In the genomic region with DNA sequence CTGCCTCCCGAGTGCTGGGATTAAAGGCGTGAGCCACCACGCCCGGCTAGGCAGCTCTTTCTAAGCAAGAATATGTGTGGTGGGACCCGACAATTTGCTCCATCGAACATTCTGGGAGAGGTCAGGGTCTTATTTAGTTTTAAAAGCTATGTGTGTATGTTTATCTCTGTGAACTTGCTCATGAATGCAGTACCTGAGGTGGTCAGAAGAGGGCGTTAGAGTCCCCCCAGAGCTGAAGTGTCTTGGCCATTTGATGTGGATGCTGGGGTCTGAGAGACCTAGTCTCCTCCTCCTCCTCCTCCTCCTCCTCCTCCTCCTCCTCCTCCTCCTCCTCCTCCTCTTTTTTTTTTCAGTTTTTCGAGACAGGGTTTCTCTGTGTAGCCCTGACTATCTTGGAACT, we compare ENCODE assay signal across 11 mouse cellular contexts. TPM values are rescaled to one million over a fixed set of nuclear protein-coding genes. Genes with fewer than 3 reads are reported as not detected.
DNase-seq lines count a peak whose midpoint lies in the region; ATAC-seq and TF ChIP-seq lines count a peak whose summit lies in the region.
"Had no signal": no experiment of that assay in that cellular context is flagged by ENCODE, and none has a peak within 500 bp of the region (broad histone marks: within the 10 kb centered on the region; RNA-seq: fewer than 3 reads in every experiment).

No protein-coding gene starts in this region.

- H3K9ac ChIP-seq in heart, embryonic 15.5 days = no peak overlapping the region
- H3K9ac ChIP-seq in midbrain, postnatal 0 days (replicated peaks; ENCODE audit: low read length, poor library complexity, severe bottlenecking) = no peak overlapping the region
- no peak overlapping the region for H3K9ac ChIP-seq in midbrain, embryonic 13.5 days (replicated peaks)
- H3K9ac ChIP-seq: heart, embryonic 13.5 days had no signal

- H3K4me3 ChIP-seq in heart, embryonic 15.5 days = no peak overlapping the region
- no peak overlapping the region for H3K4me3 ChIP-seq in midbrain, postnatal 0 days (ENCODE audit: low read depth, low read length)
- H3K4me3 ChIP-seq in midbrain, embryonic 13.5 days (replicated peaks) = no peak overlapping the region
- H3K4me3 ChIP-seq: heart, embryonic 13.5 days; limb, embryonic 10.5 days; midbrain, embryonic 12.5 days had no signal

- H3K27ac ChIP-seq in heart, embryonic 15.5 days = 0 out of 2 replicates have a peak overlapping the region, but pooled peaks have one; percentile 25
- H3K27ac ChIP-seq in midbrain, postnatal 0 days (ENCODE audit: low read depth, low read length) = no peak overlapping the region
- H3K27ac ChIP-seq in midbrain, embryonic 13.5 days = no peak overlapping the region
- H3K27ac ChIP-seq: heart, embryonic 13.5 days; limb, embryonic 10.5 days had no signal

- H3K4me2 ChIP-seq in heart, embryonic 15.5 days = no peak overlapping the region
- H3K4me2 ChIP-seq in midbrain, postnatal 0 days (ENCODE audit: low read depth, low read length, poor library complexity, severe bottlenecking) = no peak overlapping the region
- no peak overlapping the region for H3K4me2 ChIP-seq in midbrain, embryonic 13.5 days (replicated peaks)
- H3K4me2 ChIP-seq: heart, embryonic 13.5 days had no signal

- H3K4me1 ChIP-seq in heart, embryonic 15.5 days (replicated peaks) = peaks cover 63% of the 10 kb centered on the region
- H3K4me1 ChIP-seq in midbrain, postnatal 0 days (ENCODE audit: insufficient read depth, low read length) = peaks cover 34% of the 10 kb centered on the region
- peaks cover 66% of the 10 kb centered on the region for H3K4me1 ChIP-seq in midbrain, embryonic 13.5 days (replicated peaks)

- ATAC-seq in heart, embryonic 15.5 days (replicated peaks; ENCODE audit: insufficient number of reproducible peaks, insufficient read depth, low FRiP score, low read depth) = no peak
- ATAC-seq in midbrain, postnatal 0 days (ENCODE audit: low FRiP score) = no peak
- no peak for ATAC-seq in midbrain, embryonic 13.5 days
- ATAC-seq: activated CD4-positive, CD25-positive, alpha-beta regulatory T cell, adult 4 months had no signal

- TF ChIP-seq CTCF in midbrain, postnatal 0 days (IDR thresholded peaks at IDR 0.05) = peak; percentile 50

- no peaks in the 10 kb centered on the region for H3K9me3 ChIP-seq in heart, embryonic 15.5 days (replicated peaks)
- no peaks in the 10 kb centered on the region for H3K9me3 ChIP-seq in midbrain, postnatal 0 days (ENCODE audit: low read length)
- no peaks in the 10 kb centered on the region for H3K9me3 ChIP-seq in midbrain, embryonic 13.5 days
- H3K9me3 ChIP-seq: heart, embryonic 13.5 days; limb, embryonic 10.5 days; midbrain, embryonic 12.5 days had no signal

- no peak for DNase-seq in heart, postnatal 36 days
- DNase-seq in midbrain, postnatal 0 days (ENCODE audit: low spot score) = no peak
- peak; percentile 27 for DNase-seq in T-cell, adult 2 months (ENCODE audit: low spot score)
- DNase-seq in testis, postnatal 10 days (ENCODE audit: low spot score) = peak; percentile 58
- DNase-seq in urinary bladder, adult 2 months (ENCODE audit: low spot score) = no peak

- intact Hi-C loops in heart, postnatal 36 days (cut with DNase I) = loop anchor here (1.0 kb wide), 1 partner anchor 52 kb away; no protein-coding TSS in a partner anchor

- H3K27me3 ChIP-seq in heart, embryonic 15.5 days = no peaks in the 10 kb centered on the region
- H3K27me3 ChIP-seq in midbrain, postnatal 0 days (ENCODE audit: insufficient read depth, low read length) = no peaks in the 10 kb centered on the region
- H3K27me3 ChIP-seq in midbrain, embryonic 13.5 days = no peaks in the 10 kb centered on the region
- H3K27me3 ChIP-seq: heart, embryonic 13.5 days; midbrain, embryonic 12.5 days had no signal

- 87% methylated on average over 7 of the region's 8 CpGs for WGBS in heart, embryonic 15.5 days
- WGBS in midbrain, postnatal 0 days = 82% methylated on average over 7 of the region's 8 CpGs
- 87% methylated on average over 7 of the region's 8 CpGs for WGBS in midbrain, embryonic 13.5 days

- peaks cover 5% of the 10 kb centered on the region for H3K36me3 ChIP-seq in heart, embryonic 15.5 days
- no peaks in the 10 kb centered on the region for H3K36me3 ChIP-seq in midbrain, postnatal 0 days (ENCODE audit: insufficient read depth, low read length)
- H3K36me3 ChIP-seq in midbrain, embryonic 13.5 days = no peaks in the 10 kb centered on the region
- H3K36me3 ChIP-seq: limb, embryonic 10.5 days; midbrain, embryonic 12.5 days had no signal

RNA-seq across cellular contexts. Expression of a gene that starts 5.2 kb away (rescaled TPM):
- 37.0 and 46.4 TPM in 2 replicates for polyA plus RNA-seq in heart, embryonic 15.5 days (2015; fragmentation: Nextera tagmentation; extraction: Ambion mirVana)
- 100 to 1,000 TPM; 305 to 315 TPM for total RNA-seq in heart, postnatal 36 days (2021)
- total RNA-seq in midbrain, postnatal 0 days (2014; rRNA removed) = 107 and 154 TPM in 2 replicates
- polyA plus RNA-seq in midbrain, postnatal 0 days (2015; fragmentation: Nextera tagmentation; extraction: Ambion mirVana) = 58.7 and 61.6 TPM in 2 replicates
- 41.1 and 44.8 TPM in 2 replicates for polyA plus RNA-seq in midbrain, embryonic 13.5 days (2015; fragmentation: Nextera tagmentation; extraction: Ambion mirVana)
- polyA plus RNA-seq in urinary bladder, adult 2 months (2012; rRNA removed) = 35.9 and 51.4 TPM in 2 replicates

RNA-seq across cellular contexts. Expression of a gene that starts 25.5 kb away (rescaled TPM):
- 89.3 and 95.4 TPM in 2 replicates for polyA plus RNA-seq in heart, embryonic 15.5 days (2015; fragmentation: Nextera tagmentation; extraction: Ambion mirVana)
- under 1 TPM; 0.17 to 0.46 TPM for total RNA-seq in heart, postnatal 36 days (2021)
- total RNA-seq in midbrain, postnatal 0 days (2014; rRNA removed) = 8.1 and 8.6 TPM in 2 replicates
- 68.0 and 80.0 TPM in 2 replicates for polyA plus RNA-seq in midbrain, postnatal 0 days (2015; fragmentation: Nextera tagmentation; extraction: Ambion mirVana)
- 151 and 159 TPM in 2 replicates for polyA plus RNA-seq in midbrain, embryonic 13.5 days (2015; fragmentation: Nextera tagmentation; extraction: Ambion mirVana)
- polyA plus RNA-seq in urinary bladder, adult 2 months (2012; rRNA removed) = 2.4 and 2.9 TPM in 2 replicates

Comparison
In these comparisons a context has a peak if more than half of its experiments do, and no peak if none do; other contexts are left out.
1. DNase-seq: peak in T-cell, adult 2 months (single experiment) and testis, postnatal 10 days (single experiment); none in heart, postnatal 36 days (0 of 2), midbrain, postnatal 0 days (single experiment) and urinary bladder, adult 2 months (single experiment).
2. RNA of a gene that starts 25.5 kb away (polyA plus RNA-seq): 151 to 159 TPM in midbrain, embryonic 13.5 days, 89.3 to 95.4 TPM in heart, embryonic 15.5 days and 68.0 to 80.0 TPM in midbrain, postnatal 0 days; 2.4 to 2.9 TPM in urinary bladder, adult 2 months; every median in the first group is over 10 times any median in the second.